Mouse (Mus musculus) leukemia stem cell, adult 10-12 weeks (primary cell): ENCODE results near the gene Per2. TPM values are rescaled to one million over a fixed set of nuclear protein-coding genes. Genes with fewer than 3 reads are reported as not detected.

Experiments used
- polyA plus RNA-seq: library from polyadenylated mRNA; stranded (reverse); fragments of >175 nt; gene quantifications from 2 replicates; pipeline ENCODE4 v1.2.3, GENCODE M21; 2012; ENCODE audit warnings: low replicate concordance

Gene Per2
- polyA plus RNA-seq, result 9.6 and 16.4 TPM in 2 replicates

GRCm38 (mm10) chr1:91459059-91459809 is at the start of gene Per2:
Gene Per2, minus strand, starts transcription at chr1:91459324.

GRCm38 (mm10) chr1:91494457-91495140 is 35.5 kb upstream of the Per2 start, which contains the start of gene Traf3ip1:
Gene Traf3ip1, plus strand, starts transcription at chr1:91494647.

GRCm38 (mm10) chr1:91413898-91414594 is 45.1 kb downstream of the Per2 start, which contains the start of gene Hes6:
Gene Hes6, minus strand, starts transcription at chr1:91414038.

GRCm38 (mm10) chr1:91398260-91399062 is 60.7 kb downstream of the Per2 start, which contains the start of gene Ilkap:
Gene Ilkap, minus strand, starts transcription at chr1:91398815.

GRCm38 (mm10) chr1:91366215-91367108 is 92.7 kb downstream of the Per2 start, which contains the start of gene Erfe:
Gene Erfe, plus strand, starts transcription at chr1:91366430.

Other genes starting within 250 kb of the Per2 start
- gene Ube2f, start 209.0 kb downstream of the Per2 start, polyA plus RNA-seq, result 4.5 and 14.6 TPM in 2 replicates
- gene Scly, start 161.0 kb downstream of the Per2 start, polyA plus RNA-seq, result 43.3 and 76.1 TPM in 2 replicates
- 0.08 and 0.24 TPM in 2 replicates for gene Espnl, start 137.2 kb downstream of the Per2 start, polyA plus RNA-seq
- 0.09 TPM in 1 of 2 replicates, not detected in the other for gene Klhl30, start 108.3 kb downstream of the Per2 start, polyA plus RNA-seq
- 41.8 and 67.5 TPM in 2 replicates for gene Erfe, start 92.9 kb downstream of the Per2 start, polyA plus RNA-seq
- gene Ilkap, start 60.5 kb downstream of the Per2 start, polyA plus RNA-seq, result 84.6 and 87.8 TPM in 2 replicates
- gene Hes6, start 45.3 kb downstream of the Per2 start, polyA plus RNA-seq, result 24.8 and 40.6 TPM in 2 replicates
- gene Traf3ip1, start 35.3 kb upstream of the Per2 start, polyA plus RNA-seq, result 6.1 and 7.2 TPM in 2 replicates
- 14.8 and 17.7 TPM in 2 replicates for gene Asb1, start 81.2 kb upstream of the Per2 start, polyA plus RNA-seq